Mouse (Mus musculus) neutrophil, adult 65 days (primary cell): ENCODE measurements around the gene Akt1s1. TPM values are rescaled to one million over a fixed set of nuclear protein-coding genes. Genes with fewer than 3 reads are reported as not detected.

Experiments
- total RNA-seq: library from RNA; stranded (reverse); gene quantifications from 2 replicates; pipeline ENCODE4 v1.2.4, GENCODE M21; 2023

The Akt1s1 gene
- 13.8 and 19.9 TPM in 2 replicates for total RNA-seq

DNA sequence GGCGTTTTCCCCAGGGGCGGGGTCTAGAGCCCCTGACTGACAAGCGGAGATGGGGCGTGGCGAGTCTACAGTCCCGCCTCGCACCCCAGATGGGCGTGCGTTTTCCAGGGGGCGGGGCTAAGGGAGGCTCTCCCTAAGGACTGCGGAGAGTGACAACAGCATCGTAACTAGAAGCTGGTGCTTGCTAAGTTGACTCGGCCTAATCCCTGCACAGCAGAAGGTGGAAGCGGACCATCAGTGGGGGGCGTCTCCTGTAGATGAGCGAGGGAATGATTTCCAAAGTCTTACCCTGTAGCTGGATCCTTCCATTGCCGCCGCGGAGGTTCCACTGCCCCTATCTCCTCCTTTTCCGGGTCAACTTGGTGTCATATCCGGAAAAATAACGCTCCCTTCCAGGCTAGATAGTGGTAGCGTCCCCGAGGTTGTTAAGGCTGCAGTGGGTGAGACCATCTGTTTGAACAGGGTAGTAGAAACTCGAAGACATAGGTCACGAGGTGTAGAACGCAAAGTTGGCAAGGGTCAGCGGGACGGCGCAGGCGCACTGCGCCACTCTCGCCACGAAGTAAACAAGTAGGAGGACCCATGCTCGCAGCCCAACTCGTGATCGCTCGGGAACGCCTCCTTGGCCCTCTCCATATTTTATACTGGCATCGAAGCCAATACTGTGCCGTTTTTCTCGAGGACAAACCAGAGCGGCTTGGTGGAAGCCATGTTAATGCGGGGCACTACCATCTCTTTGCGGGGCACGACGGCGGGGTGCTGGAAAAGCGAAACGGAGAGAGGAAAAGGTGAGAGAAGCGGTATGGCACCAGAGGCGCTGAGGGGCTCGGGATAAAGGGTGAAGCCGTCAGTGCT is at the start of gene Akt1s1, which contains the start of gene Tbc1d17:
Akt1s1 (plus strand) TSS at position 431 of the 855 bp plus-strand sequence.
Tbc1d17 (minus strand) TSS at position 519 of the 855 bp plus-strand sequence.

DNA sequence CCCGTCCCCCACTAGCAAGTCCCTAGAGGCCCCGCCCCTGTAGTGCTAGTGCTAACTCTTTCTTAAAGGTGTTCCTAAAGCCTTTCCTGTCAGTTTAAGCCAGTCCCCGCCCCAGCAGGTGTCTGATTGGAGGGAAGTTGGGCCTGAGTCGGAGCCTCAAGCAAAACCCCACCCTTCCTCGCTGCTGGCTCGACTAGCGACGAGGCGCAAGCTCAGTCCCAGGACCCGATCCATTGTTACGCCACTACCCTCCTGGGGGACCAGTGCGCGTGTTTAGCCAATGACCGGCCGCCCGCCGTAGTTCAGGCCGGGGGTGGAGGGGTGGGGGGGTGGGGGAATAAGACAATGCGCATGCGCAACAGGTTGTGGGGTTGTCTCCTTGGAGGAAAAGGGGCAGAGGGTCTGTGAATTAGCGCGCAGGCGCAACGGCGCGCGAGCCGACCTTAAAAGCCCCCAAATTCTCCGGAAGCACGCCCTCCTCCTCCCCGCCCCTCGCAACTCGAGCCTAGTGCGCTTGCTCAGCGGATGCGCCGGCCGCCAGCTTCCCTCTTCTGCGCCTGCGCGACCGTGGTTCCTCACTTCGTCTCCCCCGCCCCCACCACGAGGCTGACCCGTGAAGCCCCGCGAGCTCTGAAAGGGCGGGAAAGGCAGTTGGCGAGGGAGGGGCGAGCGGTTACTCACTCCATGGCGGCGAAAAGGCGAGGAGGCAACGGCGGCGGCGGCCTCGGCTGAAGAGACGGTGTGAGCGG is 32.9 kb upstream of the Akt1s1 start, which contains the start of the genes Nup62 and Il4i1:
Nup62 (plus strand) TSS at position 368 of the 749 bp plus-strand sequence.
Il4i1 (plus strand) TSS at position 667 of the 749 bp plus-strand sequence.

DNA sequence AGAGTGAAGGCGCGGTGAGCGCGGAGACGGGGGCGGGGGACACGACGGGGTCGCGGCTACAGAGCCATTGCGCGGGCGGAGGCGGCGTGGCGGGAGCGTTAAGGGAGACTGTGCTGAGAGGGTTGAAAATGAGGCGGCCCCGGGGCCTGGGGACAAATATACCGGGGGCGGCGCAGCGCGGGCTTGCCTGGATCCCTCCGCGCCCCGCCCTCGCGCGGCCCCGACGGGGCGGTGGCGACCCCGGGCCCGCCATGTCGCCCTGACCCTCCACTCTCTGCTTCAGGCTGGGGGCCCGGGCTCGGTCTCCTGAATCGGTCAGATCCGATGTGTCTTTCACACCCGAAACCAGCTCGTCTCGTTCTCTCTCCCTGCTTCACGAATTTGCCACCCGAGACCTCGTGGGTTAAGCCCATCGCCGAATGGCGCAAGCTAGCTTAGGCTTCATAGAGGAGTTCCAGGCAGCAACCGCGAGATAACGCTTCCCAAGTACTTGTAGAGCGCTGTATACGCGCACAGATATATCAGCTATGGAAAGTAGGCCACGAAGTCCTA is 32.2 kb upstream of the Akt1s1 start, which contains the start of gene Atf5:
Atf5 (minus strand) TSS at position 189 of the 552 bp plus-strand sequence.

DNA sequence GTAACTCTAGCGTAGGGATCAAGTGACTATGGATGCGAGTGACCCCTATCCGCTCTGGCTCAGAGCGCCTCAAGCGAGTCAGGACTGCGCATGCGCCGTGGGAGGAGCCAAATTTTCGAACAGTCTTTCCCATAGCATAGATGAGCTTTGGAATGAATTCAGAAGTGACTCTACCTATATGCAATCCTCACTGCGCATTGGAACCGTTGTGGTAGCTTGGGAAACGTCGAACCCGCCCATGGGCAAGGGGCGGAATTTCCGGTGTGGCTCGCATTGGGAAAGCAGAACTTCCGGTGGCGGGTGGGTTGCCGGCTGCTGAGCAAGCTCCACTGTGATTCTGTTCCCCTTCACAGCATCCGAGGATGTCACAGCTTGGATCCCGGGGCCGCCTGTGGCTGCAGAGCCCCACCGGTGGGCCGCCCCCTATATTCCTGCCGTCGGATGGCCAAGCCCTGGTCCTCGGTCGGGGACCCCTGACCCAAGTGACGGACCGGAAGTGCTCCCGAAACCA is 8.3 kb downstream of the Akt1s1 start, which contains the start of gene Pnkp:
Pnkp (plus strand) TSS at position 98 of the 511 bp plus-strand sequence.

DNA sequence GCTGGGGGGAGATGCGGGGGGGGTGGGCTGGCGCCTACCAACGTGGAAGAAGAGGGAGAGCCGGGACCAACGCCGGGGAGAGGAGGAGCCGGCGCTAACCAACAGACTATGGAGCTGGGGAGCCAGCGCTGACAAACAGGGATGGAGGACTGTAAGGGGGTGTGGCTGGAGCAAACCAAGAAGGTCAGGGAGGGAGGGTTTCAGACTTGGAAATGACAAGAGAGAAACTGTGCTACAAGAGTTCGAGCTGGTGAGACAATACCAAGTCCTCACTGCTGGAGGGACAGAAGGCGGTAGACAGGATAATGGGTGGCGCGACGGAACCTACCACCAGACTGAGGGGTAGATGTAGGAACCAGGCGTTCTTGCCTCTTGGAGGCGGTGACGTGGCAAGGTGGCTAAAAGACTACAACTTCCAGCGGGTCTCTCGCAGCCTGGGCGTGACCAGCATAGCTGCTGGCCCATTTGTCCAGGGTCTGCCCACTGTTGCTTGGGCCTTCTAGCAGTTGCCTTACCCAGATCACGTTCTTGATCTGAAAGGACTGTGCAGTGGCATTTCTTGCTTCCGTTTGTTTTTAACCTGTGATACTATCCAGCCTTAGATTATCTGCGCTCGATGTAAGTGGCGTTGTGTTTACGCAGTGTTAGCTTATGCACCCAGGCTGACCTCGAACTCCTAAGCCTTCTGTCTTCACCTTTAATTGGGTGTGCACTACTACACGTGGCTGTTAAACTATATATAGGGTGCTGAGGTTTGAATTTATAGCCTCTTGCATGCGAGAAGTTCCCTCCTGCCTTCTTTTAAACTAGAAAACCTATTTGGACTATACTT is 21.1 kb downstream of the Akt1s1 start, which contains the start of gene Ptov1:
Ptov1 (minus strand) TSS at position 92 of the 832 bp plus-strand sequence.

DNA sequence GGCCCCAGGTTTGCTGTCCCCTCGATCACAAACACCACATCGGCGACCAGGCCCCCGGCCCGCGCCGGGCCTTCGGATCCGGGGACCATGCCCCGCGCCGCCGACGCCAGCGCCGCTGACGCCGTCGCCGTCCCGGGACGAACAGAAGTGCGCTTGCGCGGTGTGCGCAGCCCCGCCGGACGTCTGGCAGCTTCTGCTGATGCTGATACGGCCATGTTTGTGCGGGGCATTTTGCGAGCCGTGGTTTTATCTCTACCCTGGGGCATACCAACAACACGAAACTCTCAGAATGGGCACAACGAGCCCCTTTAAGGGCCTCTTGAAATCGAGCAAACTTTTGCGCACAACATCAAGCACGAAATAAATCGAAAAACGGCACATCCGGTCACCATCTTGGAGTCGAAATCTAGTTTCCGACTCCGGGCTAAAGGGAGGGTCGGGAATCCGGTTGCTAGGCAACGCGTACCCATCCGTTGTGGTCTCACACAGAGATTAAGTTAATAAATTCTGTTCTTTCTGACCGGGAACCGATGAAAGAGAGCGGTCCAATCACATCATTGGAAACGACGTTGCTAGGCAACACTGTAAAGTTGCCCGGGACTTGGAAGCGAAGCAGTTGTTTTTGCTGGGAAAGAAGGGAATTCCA is 43.6 kb downstream of the Akt1s1 start, which contains the start of gene Med25:
Med25 (minus strand) TSS at position 437 of the 646 bp plus-strand sequence.

DNA sequence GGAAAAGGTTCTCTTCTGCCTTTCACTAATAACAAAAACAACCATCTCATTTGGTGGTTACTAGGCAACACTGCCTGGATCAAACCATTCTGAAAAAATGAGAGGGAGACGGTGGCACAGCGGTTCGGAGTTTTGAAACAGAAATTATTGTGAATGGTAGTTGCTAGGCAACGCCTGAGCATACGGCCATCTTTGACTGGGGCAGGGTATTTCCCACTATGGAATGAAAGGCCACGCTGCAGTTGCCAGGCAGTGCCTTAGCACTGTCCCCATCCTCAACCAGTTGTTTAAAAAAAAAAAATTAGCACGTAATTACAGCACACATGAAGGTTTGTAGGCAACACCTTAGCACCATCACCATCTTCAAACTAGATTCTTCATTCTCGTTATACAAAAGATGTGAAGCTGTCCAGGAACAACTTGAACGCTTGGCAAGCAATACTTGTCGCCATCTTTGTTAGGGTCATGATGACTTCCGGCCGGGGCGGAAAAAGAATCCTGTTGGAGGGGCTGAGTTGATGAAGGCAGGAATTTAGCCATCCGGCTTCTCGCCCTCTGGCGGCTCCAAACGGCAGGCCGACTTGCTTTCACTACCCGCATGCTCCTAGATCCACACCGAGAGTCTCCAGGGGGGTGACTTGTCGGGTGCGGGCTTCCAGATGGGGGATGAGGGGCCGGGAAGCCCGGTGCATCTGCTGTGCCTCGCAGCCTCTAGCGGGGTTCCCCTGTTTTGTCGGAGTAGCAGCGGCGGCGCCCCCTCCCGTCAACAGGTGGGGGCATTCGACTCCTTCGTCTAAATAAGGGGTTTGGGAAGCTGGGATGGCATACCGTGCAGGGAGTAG is 47.0 kb downstream of the Akt1s1 start, which contains the start of gene Fuz:
Fuz (plus strand) TSS at position 487 of the 842 bp plus-strand sequence.

Other genes starting within 250 kb of the Akt1s1 start
- not detected in 2 replicates for gene Myh14, start 178.1 kb upstream of the Akt1s1 start, total RNA-seq
- not detected in 2 replicates for gene Izumo2, start 140.2 kb upstream of the Akt1s1 start, total RNA-seq
- 43.2 and 46.2 TPM in 2 replicates for gene Vrk3, start 100.6 kb upstream of the Akt1s1 start, total RNA-seq
- gene Zfp473, start 97.9 kb upstream of the Akt1s1 start, total RNA-seq: 0.13 and 0.98 TPM in 2 replicates
- gene Nup62, start 32.9 kb upstream of the Akt1s1 start, total RNA-seq: 43.7 and 56.6 TPM in 2 replicates
- gene Il4i1, start 32.6 kb upstream of the Akt1s1 start, total RNA-seq: 0.54 and 0.63 TPM in 2 replicates
- 5.5 and 6.4 TPM in 2 replicates for gene Atf5, start 32.3 kb upstream of the Akt1s1 start, total RNA-seq
- gene Tbc1d17, start 88 bp downstream of the Akt1s1 start, total RNA-seq: 69.2 and 85.6 TPM in 2 replicates
- gene Pnkp, start 8.1 kb downstream of the Akt1s1 start, total RNA-seq: 520 and 612 TPM in 2 replicates
- gene Ptov1, start 20.8 kb downstream of the Akt1s1 start, total RNA-seq: 29.4 and 29.6 TPM in 2 replicates
- 31.2 and 33.7 TPM in 2 replicates for gene Med25, start 43.7 kb downstream of the Akt1s1 start, total RNA-seq
- gene Fuz, start 47.1 kb downstream of the Akt1s1 start, total RNA-seq: 3.1 and 3.2 TPM in 2 replicates
- gene Ap2a1, start 80.5 kb downstream of the Akt1s1 start, total RNA-seq: 64.6 and 68.6 TPM in 2 replicates
- not detected in 2 replicates for gene Tsks, start 94.2 kb downstream of the Akt1s1 start, total RNA-seq
- 0.23 and 1.3 TPM in 2 replicates for gene Cpt1c, start 125.9 kb downstream of the Akt1s1 start, total RNA-seq
- 48.5 and 57.0 TPM in 2 replicates for gene Prmt1, start 137.6 kb downstream of the Akt1s1 start, total RNA-seq
- 44.5 and 55.1 TPM in 2 replicates for gene Irf3, start 148.7 kb downstream of the Akt1s1 start, total RNA-seq
- 7.3 and 7.9 TPM in 2 replicates for gene Bcl2l12, start 149.7 kb downstream of the Akt1s1 start, total RNA-seq
- gene Scaf1, start 167.4 kb downstream of the Akt1s1 start, total RNA-seq: 59.4 and 75.8 TPM in 2 replicates
- gene Rras, start 169.0 kb downstream of the Akt1s1 start, total RNA-seq: 7.6 and 7.8 TPM in 2 replicates
- 15.9 and 19.2 TPM in 2 replicates for gene Prr12, start 203.9 kb downstream of the Akt1s1 start, total RNA-seq
- gene Nosip, start 213.4 kb downstream of the Akt1s1 start, total RNA-seq: 32.5 and 35.9 TPM in 2 replicates
- 15.3 and 20.8 TPM in 2 replicates for gene Prrg2, start 213.7 kb downstream of the Akt1s1 start, total RNA-seq
- 2.6 and 3.0 TPM in 2 replicates for gene Rcn3, start 243.2 kb downstream of the Akt1s1 start, total RNA-seq